Mouse (Mus musculus) heart, postnatal 10 days (tissue): ENCODE results near the gene Rasl10b. TPM values are rescaled to one million over a fixed set of nuclear protein-coding genes. Genes with fewer than 3 reads are reported as not detected.
A peak's percentile ranks its signal among the peaks of the same experiment; 100 is the strongest.

Source experiments
- DNase-seq, 2 experiments: peaks; one replicate each; pipeline ENCODE4 v3.0.0; 2021
- intact Hi-C: fragments of 180-260 bp; cut with DNase I; formaldehyde crosslinking; loops from one replicate; pipeline ENCODE4 v1.15.1; 2025
- total RNA-seq, 2 experiments: library from RNA; stranded (reverse); gene quantifications; 2 replicates each; pipeline ENCODE4 v1.2.3; 2021

Gene Rasl10b
- total RNA-seq = 10 to 100 TPM; 25.7 to 25.9 TPM

- intact Hi-C loops = no loop called here
- peak; percentile 54 to 62 for DNase-seq
Observed at GRCm38 (mm10) chr11:83409087-83409754, at the start of gene Rasl10b. Rasl10b (plus strand) TSS chr11:83409137.

DNA sequence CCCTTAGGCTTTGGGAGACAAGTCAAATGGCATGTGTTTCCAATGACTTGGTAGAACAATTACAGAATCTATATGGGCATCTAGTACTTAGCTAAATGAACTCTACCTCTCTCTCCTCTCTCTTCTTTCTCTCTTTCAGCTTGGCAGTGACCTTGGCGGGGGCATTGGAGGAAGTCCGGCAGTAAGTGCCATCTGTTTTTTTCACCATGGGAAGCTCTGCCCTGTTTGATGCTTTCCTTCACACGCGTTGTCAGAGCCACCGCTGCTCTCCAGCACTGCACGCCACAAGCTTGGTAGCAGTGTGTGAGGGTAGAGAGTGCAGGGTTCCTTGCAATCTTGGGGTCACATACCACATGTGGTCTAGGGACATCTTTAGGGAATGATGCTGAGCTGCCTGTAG is 44.3 kb upstream of the Rasl10b start:
- intact Hi-C loops = no loop called here
- no peak for DNase-seq

GRCm38 (mm10) chr11:83371267-83371666 is 37.7 kb upstream of the Rasl10b start:
- intact Hi-C loops = no loop called here
- no peak for DNase-seq

GRCm38 (mm10) chr11:83379745-83380341 is 29.1 kb upstream of the Rasl10b start:
- intact Hi-C loops = no loop called here
- peak in 1 of 2 experiments; percentile 17 for DNase-seq

DNA sequence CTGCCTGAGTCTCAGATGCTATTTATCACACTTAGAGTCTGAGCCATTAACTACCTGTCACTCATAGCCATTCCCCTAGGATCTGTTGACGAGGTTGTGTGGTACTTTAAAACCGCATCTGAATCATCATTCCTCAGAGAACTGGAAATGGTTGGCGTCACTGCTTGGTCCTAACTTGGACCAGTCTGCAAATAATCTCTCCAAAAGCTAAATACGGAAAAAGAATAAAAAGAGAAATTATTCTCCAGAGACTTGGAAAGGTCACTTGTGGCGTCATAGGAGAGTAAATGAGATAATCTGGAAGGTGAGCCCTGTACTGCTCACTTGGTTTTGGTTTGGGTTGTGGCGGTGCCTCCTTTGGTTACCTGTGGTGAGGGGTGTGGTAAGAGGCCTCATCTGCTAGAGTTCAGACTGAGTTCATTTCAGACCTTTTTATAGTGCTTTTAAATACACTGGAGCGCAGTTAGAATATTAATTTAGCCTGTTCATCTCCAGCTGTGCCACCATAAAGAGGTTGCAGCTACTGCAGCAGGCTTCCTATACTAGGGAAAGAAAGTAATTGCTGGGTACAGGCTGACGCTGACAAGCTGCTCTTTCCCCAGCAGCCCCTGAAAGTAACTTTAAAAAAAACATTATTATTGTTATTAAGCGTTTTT is 25.9 kb upstream of the Rasl10b start:
- intact Hi-C loops = no loop called here
- no peak for DNase-seq

GRCm38 (mm10) chr11:83383532-83383887 is 25.4 kb upstream of the Rasl10b start:
- DNase-seq = no peak
- intact Hi-C loops = no loop called here

DNA sequence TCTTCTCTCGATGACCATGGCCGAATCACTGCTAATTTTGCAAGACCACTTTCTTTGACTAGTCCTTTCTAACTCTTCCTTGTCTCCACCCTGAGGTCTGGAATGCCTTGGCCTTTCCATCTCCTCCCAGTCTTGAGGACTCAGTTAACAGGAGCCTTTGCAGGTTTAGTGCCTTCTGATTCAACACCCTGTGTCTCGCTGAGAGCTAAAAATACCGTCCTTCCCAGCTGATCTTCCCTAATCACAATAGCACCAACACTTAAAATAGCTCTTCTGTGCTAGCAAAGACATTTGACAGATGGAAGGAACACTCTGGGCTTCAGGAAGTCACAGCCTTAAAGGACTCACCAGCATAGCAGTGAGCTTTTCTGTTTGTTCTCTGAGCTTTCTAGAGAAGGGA is 15.9 kb upstream of the Rasl10b start:
- intact Hi-C loops = loop anchor here (1.0 kb wide), 1 partner anchor 15 kb away; no protein-coding TSS in a partner anchor
- DNase-seq = peak; percentile 42 to 56

DNA sequence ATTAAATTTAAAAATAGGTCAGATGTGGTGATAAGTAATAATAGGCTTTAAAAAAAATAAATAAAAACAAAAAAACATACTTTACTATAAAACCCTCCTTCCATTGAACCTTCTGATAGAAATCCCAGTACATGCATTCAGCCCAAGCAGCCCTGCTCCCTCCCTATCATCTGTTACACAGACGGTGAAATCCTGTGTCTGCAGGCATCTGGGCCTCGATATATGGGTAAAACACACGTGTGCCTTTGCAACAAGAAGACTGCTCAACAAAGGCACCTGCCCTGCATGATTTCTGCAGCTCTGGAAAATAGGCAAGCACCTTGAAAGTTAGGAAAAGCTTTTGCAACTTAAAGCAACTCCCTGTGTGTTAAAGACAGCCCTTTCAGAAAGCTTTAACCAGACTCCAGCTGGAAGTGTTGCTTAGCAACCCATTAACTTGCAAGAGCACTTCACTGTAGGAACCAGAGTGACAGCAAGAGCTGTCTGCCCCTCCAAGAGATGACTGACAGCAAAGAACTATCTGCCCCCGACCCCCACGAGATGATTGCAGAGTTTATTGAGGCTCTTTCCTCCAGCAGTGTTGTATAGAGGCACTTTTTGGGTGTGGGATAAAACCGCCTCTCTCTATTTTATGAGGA is 14.0 kb upstream of the Rasl10b start:
- intact Hi-C loops = no loop called here
- DNase-seq = peak in 1 of 2 experiments; percentile 12

DNA sequence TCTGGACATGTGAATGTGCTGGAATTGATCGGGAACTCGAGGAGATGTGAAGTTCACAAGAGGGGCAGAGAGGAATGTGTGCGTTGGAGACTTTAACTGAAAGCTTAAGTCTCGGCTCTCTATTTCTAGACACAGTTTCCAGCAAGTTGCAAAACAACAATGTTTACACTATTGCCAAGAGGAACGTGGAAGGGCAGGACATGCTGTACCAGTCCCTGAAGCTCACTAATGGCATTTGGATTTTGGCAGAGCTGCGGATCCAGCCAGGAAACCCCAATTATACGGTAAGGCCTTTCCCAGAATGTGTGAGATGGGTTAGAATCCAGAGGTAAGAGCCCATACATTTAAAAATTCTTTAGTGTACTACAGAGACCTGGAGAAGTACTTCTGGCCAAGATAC is 11.3 kb upstream of the Rasl10b start:
- no peak for DNase-seq
- intact Hi-C loops = no loop called here

DNA sequence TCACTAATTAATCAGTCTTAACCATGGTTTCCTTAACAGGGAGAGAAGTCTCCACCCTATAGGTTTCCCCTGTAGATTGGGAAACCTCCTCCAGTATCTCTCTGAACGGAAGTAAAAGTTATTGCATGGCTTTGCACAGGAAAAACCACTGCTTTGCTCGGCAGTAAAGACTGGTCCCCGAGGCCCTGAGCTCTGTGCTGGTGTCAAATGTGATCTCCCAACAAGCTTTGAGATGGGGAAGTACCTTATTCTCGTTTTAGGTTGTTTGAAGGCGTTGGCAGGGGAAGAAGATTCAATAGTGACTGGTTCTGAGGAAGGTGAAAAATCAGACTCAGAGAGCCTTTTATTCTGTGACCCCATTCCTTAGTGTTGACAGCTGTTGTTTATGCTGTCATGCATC is 10.2 kb upstream of the Rasl10b start:
- no peak for DNase-seq
- intact Hi-C loops = no loop called here

GRCm38 (mm10) chr11:83403787-83404186 is 5.2 kb upstream of the Rasl10b start:
- intact Hi-C loops = no loop called here
- no peak for DNase-seq

GRCm38 (mm10) chr11:83406391-83406790 is 2.5 kb upstream of the Rasl10b start:
- intact Hi-C loops = no loop called here
- no peak for DNase-seq

DNA sequence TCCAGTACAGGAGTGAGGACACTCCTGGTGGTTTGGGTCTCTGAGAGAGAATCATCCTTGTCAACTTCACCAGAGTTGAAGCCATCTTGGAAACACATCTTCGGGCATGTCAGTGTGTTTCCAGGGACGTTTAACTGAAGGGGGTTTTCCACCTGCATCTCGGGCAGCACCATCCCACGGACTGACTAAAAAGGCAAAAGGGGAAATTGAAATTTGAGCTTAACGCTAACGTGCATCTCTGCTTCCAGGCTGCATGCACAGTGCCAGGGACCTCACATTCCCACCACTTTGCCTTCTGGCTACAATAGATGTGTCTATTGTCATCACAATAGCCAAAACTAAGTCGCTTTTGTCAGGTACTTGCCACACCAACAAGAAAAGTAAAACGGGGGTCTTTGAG is 695 bp upstream of the Rasl10b start:
- intact Hi-C loops = loop anchor here (1.0 kb wide), 1 partner anchor 15 kb away; no protein-coding TSS in a partner anchor
- DNase-seq = no peak

GRCm38 (mm10) chr11:83409792-83410291 is 905 bp downstream of the Rasl10b start:
- DNase-seq = peak in 1 of 2 experiments; percentile 24
- intact Hi-C loops = no loop called here

GRCm38 (mm10) chr11:83410510-83410909 is 1.6 kb downstream of the Rasl10b start:
- no peak for DNase-seq
- intact Hi-C loops = no loop called here

- intact Hi-C loops = no loop called here
- DNase-seq = peak; percentile 78 to 83
Observed at GRCm38 (mm10) chr11:83417080-83417479, 8.1 kb downstream of the Rasl10b start.

DNA sequence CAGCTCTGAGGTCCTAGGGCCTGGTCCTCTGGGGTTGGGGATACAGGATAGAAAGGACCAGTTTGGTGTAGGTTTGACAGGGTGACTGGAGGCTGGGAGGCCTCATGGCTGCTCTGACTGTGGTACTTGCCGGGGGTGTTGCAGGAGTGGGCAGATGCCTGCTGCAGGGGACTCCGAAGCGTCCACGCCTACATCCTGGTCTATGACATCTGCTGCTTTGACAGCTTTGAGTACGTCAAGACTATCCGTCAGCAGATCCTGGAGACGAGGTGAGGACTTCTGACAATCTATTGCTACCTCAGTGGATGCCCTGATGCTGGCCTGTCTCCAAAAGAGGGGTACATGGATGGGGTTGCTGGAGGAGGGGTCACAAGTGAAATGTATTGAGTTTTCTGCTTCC is 8.8 kb downstream of the Rasl10b start:
- intact Hi-C loops = no loop called here
- no peak for DNase-seq

DNA sequence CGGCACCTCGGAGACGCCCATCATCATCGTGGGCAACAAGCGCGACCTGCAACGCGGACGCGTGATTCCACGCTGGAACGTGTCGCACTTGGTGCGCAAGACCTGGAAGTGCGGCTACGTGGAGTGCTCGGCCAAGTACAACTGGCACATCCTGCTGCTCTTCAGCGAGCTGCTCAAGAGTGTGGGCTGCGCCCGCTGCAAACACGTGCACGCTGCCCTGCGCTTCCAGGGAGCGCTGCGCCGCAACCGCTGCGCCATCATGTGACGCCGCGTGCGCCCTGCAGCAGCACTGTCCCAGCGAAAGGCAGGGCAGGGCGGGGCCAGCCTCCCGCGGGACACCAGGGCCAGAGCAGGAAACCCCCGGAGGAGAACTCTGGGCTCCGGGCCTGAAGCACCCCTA is 9.6 kb downstream of the Rasl10b start:
- DNase-seq = no peak
- intact Hi-C loops = no loop called here

DNA sequence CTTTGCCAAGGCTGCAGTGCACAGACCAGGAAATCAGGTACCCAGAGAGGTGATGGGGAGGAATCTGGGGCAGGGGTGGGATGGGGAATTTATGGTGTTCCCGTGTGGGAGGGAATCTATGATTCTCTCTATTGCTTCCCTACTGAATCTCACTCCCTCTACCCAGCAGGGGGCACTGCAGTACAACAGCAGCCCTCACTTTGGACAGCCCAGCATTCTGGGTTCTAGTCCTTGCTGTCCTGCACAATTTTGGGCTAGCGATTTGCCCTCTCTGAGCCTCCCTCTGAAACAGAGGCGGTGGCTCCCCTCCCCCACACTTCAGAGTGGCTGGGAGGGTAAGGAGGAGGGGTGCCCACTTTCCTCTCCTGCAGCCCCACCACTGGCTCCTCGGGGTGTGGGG is 11.4 kb downstream of the Rasl10b start:
- DNase-seq = no peak
- intact Hi-C loops = no loop called here

DNA sequence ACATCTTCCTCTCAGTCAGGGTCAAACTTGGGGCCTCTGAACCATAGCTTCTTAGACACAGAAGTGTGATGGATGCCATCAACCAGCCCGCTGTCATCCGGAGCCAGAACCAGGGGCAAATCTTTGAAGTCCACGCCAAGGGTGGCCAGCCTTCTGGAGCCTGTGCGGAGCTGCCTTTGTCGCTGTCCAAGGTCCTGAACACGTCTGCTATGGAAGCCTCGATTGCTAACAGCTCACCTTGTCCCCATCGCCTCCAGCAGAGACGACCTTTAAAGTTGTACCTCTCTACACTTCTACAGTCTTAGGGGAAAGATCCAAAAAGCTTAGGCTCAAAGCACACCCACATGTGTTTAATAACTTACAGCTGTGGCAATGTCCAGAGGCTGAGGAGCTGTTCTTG is 12.4 kb downstream of the Rasl10b start:
- intact Hi-C loops = no loop called here
- DNase-seq = peak; percentile 77 to 86

- intact Hi-C loops = loop anchor here (1.0 kb wide), 2 partner anchors 67 to 97 kb away; no protein-coding TSS in a partner anchor
- DNase-seq = peak; percentile 76 to 89
Observed at GRCm38 (mm10) chr11:83424681-83425080, 15.7 kb downstream of the Rasl10b start.
